Mouse (Mus musculus): Measurements from ENCODE around the gene Arid5b. TPM values are rescaled to one million over a fixed set of nuclear protein-coding genes. Genes with fewer than 3 reads are reported as not detected.

Gene Arid5b
- polyA plus RNA-seq, 1 experiment from 2014 or later, result 39.1 TPM

DNA sequence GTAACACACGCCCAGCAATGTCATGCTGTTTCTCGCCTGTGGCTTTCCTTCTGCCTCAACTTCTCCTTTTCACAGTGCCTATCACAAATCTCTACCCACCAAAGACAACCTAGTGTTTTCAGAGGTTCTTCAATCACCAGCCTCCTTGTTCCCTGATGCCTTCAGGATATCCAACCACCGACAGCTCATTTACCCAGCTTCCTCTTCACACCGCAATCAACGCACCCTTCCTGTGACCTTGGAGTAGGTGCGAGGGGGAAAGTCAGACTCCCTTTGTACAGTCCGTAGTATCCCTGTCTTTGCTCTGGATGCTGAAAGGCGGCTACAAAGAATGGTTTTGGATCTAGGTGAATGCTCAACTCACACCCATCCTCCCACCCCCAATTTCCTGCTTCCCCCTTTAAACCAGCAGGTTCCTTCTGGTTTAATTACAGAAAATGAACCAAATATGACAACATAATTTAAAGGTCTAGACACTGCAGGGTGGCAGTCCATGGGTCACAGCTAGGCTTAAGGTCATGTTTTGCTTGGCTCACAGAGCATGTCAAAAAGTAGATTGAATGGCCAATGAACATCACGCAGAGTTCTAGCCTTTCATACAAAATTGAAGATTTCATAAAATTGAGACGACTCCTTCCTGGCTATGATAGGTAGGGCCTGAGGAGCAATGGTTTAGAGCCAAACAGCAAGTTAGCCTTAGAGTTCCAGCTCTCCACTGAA, 14.4 kb downstream of the Arid5b start:
- ATAC-seq (ENCODE audit: borderline replicate concordance, extremely low read depth, low FRiP score, low TSS enrichment), result no peak
- H3K4me3 ChIP-seq, result no peak overlapping the region
- 0 out of 2 replicates have a peak, but pooled peaks cover 6% of the 10 kb centered on the region for H3K4me1 ChIP-seq
- WGBS, result 82% methylated on average over 10 of the region's 10 CpGs
- no peaks in the 10 kb centered on the region for H3K9me3 ChIP-seq
- no peak overlapping the region for H3K9ac ChIP-seq
- no peaks in the 10 kb centered on the region for H3K27me3 ChIP-seq
- peaks cover 6% of the 10 kb centered on the region; the same call in 1 of the 2 replicates for H3K36me3 ChIP-seq
- H3K4me2 ChIP-seq, result no peak overlapping the region
- H3K27ac ChIP-seq, result no peak overlapping the region

DNA sequence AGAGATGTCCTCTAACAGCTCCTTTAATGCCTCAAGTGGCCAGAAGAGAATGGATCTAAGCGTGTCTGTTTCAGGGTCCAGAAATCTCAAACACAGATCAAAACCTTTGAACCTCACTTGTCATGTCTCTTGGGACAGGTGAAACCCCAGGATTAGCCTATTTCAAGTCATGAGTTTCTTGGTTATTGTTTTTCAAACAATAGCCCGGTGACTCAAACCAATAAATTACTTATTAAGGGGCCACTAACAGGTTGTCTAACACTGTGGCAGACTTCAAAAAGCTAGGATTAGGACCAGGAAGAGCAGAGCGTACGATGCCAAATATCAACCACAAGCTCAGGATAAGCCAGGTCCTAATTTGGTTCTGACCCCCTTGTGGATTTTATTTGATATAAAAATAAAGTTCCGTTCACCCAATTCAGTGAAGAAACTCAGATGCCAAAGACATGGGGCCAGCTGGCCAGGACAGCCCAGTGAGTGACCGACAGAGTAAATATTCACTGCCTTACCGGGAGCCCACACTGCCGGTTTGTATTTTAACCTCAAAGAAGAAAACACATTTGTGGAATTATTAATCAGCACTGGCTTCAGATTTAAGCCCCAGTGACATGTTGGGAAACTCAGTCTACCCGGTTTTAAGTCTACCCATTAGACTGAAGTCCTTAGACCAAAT, 15.1 kb downstream of the Arid5b start:
- Histone ChIP-seq H3K9ac (no peak overlapping the region), H3K27me3 (no peaks in the 10 kb centered on the region), H3K4me3 (no peak overlapping the region), H3K27ac (no peak overlapping the region), H3K36me3 (peaks cover 9% of the 10 kb centered on the region; the same call in 1 of the 2 replicates), H3K9me3 (no peaks in the 10 kb centered on the region), H3K4me1 (no peaks in the 10 kb centered on the region), H3K4me2 (no peak overlapping the region)
- WGBS, result 75% methylated on average over 9 of the region's 9 CpGs
- no peak for ATAC-seq (ENCODE audit: borderline replicate concordance, extremely low read depth, low FRiP score, low TSS enrichment)

DNA sequence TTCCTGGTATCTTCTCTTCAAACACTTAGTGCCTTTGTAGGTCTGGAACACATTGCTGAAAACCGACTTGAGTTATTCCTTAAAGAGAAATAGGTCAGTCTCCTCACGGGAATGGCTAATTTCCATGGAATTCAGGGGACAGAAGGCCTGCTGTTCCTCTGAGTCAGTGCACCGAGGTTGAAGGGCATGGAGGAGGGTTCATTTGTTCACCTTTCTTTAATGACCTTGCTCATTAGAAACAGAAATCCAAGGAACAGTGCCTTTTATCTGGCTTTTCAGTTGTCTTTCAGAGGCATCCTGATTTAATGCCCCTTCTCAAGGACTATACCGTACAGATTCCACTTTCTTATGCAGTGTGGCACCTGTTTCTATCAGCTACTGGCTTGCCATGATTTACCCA, 18.9 kb downstream of the Arid5b start:
- Histone ChIP-seq H3K9me3 (no peaks in the 10 kb centered on the region), H3K4me3 (no peak overlapping the region), H3K4me1 (no peaks in the 10 kb centered on the region), H3K4me2 (no peak overlapping the region), H3K27me3 (no peaks in the 10 kb centered on the region), H3K9ac (no peak overlapping the region), H3K27ac (no peak overlapping the region), H3K36me3 (peaks cover 9% of the 10 kb centered on the region; the same call in 1 of the 2 replicates)
- ATAC-seq (ENCODE audit: borderline replicate concordance, extremely low read depth, low FRiP score, low TSS enrichment), result no peak
- WGBS, result 59% methylated on average over 4 of the region's 4 CpGs

DNA sequence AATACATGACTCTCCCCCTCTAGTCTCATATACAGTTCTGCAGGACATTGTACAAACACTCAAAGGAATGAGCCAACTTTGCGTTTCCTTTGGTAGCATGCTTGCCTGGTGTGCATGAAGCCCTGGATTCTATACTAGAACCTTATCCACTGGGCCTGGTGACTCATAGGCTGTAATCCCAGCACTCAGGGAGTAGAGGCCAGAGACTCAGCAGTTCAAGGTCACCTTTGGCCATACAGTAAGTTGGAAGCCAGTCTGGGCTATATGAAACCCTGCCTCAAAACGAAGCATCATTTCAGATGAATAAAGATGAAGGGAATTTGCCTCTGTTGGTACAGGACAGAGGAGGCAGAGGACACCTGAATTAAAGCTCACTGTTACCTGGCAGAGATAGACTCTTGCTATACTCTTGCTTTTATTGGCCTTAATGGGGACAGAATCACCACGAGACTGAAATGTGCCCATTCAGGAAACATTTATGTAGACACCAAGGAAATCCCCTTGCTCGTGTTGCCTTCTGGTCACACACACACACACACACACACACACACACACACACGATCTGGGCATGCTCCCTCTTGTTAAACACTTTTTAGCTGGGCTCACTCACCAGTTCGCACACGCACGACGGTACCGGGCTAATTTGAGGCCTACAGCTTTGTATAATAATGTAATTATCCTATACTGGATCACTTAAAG, 21.0 kb downstream of the Arid5b start:
- Histone ChIP-seq H3K36me3 (peaks cover 12% of the 10 kb centered on the region; the same call in 1 of the 2 replicates), H3K27me3 (no peaks in the 10 kb centered on the region), H3K4me3 (no peak overlapping the region), H3K9ac (no peak overlapping the region), H3K27ac (no peak overlapping the region), H3K9me3 (no peaks in the 10 kb centered on the region), H3K4me1 (no peaks in the 10 kb centered on the region), H3K4me2 (no peak overlapping the region)
- 90% methylated on average over 10 of the region's 10 CpGs for WGBS
- no peak for ATAC-seq (ENCODE audit: borderline replicate concordance, extremely low read depth, low FRiP score, low TSS enrichment)

DNA sequence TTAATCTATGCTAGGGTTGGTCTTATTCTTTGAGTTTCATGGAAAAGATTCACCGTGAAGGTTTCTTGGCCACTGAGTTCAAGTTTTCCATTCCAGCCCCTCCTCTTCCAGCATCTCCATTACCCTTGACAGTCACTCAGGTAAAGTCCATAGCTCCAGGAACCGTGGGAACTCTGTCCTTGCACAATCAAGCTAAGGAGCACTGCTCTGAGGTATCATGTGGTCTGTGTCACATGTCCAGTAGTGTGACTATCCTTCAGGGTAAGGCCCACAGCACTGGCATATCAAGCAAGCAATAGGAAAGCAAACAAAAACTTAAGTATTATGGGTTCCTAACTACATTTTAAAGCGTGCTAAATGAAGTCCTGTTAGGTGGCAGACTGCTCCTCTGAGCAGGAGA, 22.4 kb downstream of the Arid5b start:
- WGBS, result 77% methylated on average over 3 of the region's 3 CpGs

DNA sequence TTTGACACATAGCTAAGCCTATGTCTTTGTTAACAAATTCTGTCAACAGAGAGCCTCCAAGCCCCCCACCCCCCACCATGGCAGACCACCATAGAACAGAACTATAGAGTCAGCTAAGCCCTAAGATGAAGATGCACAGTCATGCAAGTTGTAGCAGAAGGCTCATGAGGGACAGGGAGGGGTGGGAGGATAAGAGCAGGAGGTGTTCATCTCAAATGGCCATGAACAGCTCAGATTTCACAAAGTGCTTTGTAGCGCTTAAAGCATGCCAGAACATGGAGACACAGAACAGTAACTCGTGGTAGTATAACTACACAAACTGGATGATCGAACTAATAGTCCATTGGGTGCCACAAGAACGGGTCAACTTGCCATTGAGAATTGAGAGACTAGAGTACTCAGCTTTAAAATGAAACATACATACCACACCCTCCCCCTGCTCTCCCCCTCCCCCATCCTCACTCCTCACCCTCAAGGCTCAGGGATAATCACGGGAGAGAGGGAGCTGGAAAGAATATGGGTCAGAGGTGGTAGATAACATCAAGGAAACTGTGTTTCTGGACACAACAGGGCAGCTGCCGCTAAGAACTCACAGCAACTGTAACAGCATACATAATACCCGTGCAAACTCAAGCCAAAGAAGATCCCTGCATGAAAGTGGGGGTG, 25.0 kb downstream of the Arid5b start:
- Histone ChIP-seq H3K9ac (no peak overlapping the region), H3K27me3 (no peaks in the 10 kb centered on the region), H3K4me2 (no peak overlapping the region), H3K27ac (no peak overlapping the region), H3K4me1 (peaks cover 12% of the 10 kb centered on the region), H3K36me3 (peaks cover 7% of the 10 kb centered on the region; the same call in 1 of the 2 replicates), H3K9me3 (no peaks in the 10 kb centered on the region), H3K4me3 (no peak overlapping the region)
- WGBS, result 71% methylated on average over 7 of the region's 7 CpGs
- no peak for ATAC-seq (ENCODE audit: borderline replicate concordance, extremely low read depth, low FRiP score, low TSS enrichment)

More for the DNA sequence above, 22.4 kb downstream of the Arid5b start:
- Histone ChIP-seq H3K4me2 (no peak overlapping the region), H3K9ac (no peak overlapping the region), H3K9me3 (no peaks in the 10 kb centered on the region), H3K27me3 (no peaks in the 10 kb centered on the region), H3K27ac (no peak overlapping the region), H3K36me3 (peaks cover 12% of the 10 kb centered on the region; the same call in 1 of the 2 replicates), H3K4me3 (no peak overlapping the region), H3K4me1 (no peaks in the 10 kb centered on the region)
- no peak for ATAC-seq (ENCODE audit: borderline replicate concordance, extremely low read depth, low FRiP score, low TSS enrichment)

DNA sequence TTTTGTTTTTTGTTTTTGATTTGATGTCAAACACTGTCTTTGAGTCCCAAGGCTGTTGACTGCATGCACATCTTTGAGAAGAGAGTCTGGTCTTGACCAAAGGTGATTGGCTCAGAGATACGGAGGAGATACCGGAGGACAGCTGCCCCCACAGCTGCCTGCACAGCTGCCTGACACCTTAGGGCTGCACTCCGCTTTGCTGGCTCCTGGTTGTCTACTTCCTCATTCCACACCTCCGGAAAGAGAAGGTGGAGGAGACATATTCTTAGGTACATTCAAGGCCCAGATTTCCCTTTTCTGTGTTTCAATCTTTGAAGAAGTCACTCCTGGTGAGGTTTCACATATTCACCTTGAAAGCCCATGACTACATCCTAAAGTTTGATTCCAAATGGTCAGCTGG, 25.9 kb downstream of the Arid5b start:
- H3K9me3 ChIP-seq, result no peaks in the 10 kb centered on the region

DNA sequence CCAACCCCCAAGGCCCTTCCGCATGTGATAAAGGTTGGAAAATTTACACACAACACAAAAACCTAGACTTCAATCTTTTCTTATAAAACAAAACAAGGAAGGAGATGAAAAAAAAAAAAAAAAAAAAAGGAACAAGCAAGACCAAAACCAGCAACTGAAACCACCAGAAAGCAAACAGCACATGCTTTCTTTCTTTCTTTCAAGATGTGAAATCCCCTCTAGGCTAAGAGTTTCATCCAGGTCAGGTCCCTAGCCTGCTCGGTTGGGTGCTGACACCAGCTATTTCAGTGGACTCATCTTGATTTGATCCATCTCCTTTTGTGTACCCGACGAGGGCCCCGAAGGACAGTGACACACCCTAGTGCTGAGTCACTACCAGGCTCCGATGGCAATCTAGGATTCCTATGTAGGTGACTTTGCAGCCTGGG, 29.2 kb downstream of the Arid5b start:
- peaks cover 27% of the 10 kb centered on the region for H3K4me1 ChIP-seq
- H3K4me2 ChIP-seq, result no peak overlapping the region
- 66% methylated on average over 6 of the region's 6 CpGs for WGBS
- H3K9ac ChIP-seq, result no peak overlapping the region
- no peaks in the 10 kb centered on the region for H3K9me3 ChIP-seq
- H3K27ac ChIP-seq, result peak overlapping the region; percentile 57; the same call in 1 of the 2 replicates
- ATAC-seq (ENCODE audit: borderline replicate concordance, extremely low read depth, low FRiP score, low TSS enrichment), result no peak
- H3K4me3 ChIP-seq, result no peak overlapping the region
- H3K27me3 ChIP-seq, result no peaks in the 10 kb centered on the region
- 0 out of 2 replicates have a peak, but pooled peaks cover 4% of the 10 kb centered on the region for H3K36me3 ChIP-seq

More for the DNA sequence above, 25.9 kb downstream of the Arid5b start:
- no peak for ATAC-seq (ENCODE audit: borderline replicate concordance, extremely low read depth, low FRiP score, low TSS enrichment)
- Histone ChIP-seq H3K27me3 (no peaks in the 10 kb centered on the region), H3K4me2 (no peak overlapping the region), H3K27ac (no peak overlapping the region), H3K36me3 (peaks cover 7% of the 10 kb centered on the region; the same call in 1 of the 2 replicates), H3K4me3 (no peak overlapping the region), H3K4me1 (peaks cover 20% of the 10 kb centered on the region), H3K9ac (no peak overlapping the region)
- 85% methylated on average over 4 of the region's 4 CpGs for WGBS

DNA sequence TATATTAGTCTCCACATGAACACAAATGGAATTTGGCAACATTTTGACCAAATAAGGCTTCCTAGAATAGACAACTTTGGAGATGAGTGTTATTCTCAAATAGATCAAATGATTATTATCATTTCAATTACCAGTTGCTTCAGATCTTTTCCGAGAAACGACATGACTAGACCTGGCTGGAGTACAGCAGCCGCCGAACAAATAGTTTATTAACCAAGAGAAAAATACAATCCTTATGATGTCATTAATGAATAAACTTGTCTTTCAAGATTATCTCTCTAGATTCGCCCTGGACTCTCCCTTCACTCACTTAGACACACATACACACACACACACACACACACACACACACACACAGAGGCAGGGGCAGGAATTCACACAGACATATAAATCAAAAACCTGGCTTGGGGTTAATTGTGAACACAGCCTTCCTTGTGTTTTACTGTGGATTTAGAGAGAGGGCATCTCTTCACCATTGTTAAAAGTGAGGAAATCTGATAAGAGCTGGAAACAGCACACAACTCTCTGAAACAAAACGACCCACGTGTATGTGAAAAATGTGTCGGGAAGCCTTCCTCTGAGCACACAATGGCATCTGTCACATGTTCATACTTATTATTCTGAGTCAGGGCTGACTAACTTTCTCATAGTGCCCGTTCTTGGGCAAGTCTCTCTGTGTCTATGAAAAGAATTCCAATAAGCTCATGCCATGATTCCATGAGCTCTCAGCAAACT, 30.1 kb downstream of the Arid5b start:
- peak overlapping the region; percentile 6; the same call in 1 of the 2 replicates for H3K4me2 ChIP-seq
- peak overlapping the region; percentile 57 for H3K27ac ChIP-seq

DNA sequence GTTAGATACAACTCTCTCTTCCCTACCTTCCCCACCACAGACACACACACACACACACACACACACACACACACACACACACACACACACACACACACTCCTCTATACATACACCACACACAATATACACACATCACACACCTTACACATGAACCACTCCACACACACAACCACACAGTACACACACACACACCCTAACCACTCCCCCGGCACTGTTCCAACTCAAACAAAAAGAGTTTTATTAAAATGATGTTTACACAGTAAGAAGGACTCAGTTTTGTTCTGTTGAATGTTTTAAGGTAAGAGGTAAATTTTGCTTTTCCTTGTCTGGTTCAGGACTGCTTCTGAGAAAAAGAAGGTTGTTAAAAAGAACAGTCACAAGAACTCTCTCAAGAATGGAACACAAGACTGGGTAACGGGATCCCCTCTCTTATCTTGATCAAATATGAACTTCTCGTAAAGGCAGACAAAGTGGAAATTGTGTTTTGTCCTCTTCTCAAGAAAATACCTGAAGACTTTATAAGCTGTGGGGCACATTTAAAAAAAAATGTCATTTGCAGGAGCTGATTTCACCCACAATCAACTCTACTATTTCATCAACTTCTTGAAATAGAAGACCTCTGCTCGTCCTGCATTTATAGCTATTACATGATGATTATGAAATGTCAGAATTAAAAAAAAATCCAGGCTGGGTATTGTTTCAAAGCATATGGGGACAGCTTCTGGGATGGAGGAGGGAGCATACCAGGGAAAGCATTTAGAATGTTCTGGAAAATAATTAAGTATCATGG, 30.9 kb downstream of the Arid5b start:
- peak; percentile 62; the same call in 1 of the 2 replicates for ATAC-seq (ENCODE audit: borderline replicate concordance, extremely low read depth, low FRiP score, low TSS enrichment)

More for the DNA sequence above, 30.1 kb downstream of the Arid5b start:
- ATAC-seq (ENCODE audit: borderline replicate concordance, extremely low read depth, low FRiP score, low TSS enrichment), result no peak
- Histone ChIP-seq H3K9ac (no peak overlapping the region), H3K9me3 (no peaks in the 10 kb centered on the region), H3K36me3 (0 out of 2 replicates have a peak, but pooled peaks cover 4% of the 10 kb centered on the region), H3K4me3 (no peak overlapping the region), H3K4me1 (peaks cover 27% of the 10 kb centered on the region), H3K27me3 (no peaks in the 10 kb centered on the region)
- 23% methylated on average over 9 of the region's 9 CpGs for WGBS

More for the DNA sequence above, 30.9 kb downstream of the Arid5b start:
- Histone ChIP-seq H3K4me2 (peak overlapping the region; percentile 6; the same call in 1 of the 2 replicates), H3K36me3 (peaks cover 5% of the 10 kb centered on the region), H3K9ac (no peak overlapping the region), H3K27ac (peak overlapping the region; percentile 57), H3K27me3 (no peaks in the 10 kb centered on the region), H3K4me3 (no peak overlapping the region), H3K9me3 (no peaks in the 10 kb centered on the region), H3K4me1 (peaks cover 27% of the 10 kb centered on the region)
- 43% methylated on average over 4 of the region's 4 CpGs for WGBS
